Mouse (Mus musculus) ovary, postnatal 10 days (tissue): Measurements from ENCODE around the gene Rtcb.

Experiments used
- DNase-seq: peaks from one replicate; pipeline ENCODE4 v3.0.0; 2022; ENCODE audit warnings: low spot score

The Rtcb gene

DNA sequence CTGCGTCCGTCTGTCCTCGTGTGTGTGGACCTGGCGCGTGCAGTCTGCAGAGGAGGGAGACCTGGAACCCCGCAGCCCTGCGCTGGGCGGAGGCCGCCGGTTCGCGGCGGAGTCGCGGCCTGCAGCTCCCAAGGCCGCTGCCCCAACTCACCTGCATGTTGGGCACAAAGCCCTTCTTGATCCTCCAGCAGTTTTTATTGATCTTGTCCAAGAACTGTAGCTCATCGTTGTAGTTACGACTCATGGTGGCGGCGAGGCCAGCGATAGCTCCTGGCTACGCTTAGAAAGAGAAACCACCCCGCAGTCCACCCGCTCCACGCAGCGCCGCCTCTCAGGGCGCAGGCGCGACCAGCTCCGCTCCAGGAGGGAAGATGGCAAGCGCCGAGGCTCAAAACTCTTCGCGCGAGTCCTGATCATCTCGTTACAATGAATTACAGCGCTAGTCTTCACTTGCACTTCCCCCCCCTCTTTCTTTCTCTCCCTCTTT is at the start of gene Rtcb:
Rtcb (minus strand) TSS at position 360 of the 487 bp plus-strand sequence.
- peak; percentile 98 for DNase-seq

- DNase-seq, result no peak
These were observed 48.8 kb upstream of the Rtcb start for GRCm38 (mm10) chr10:86006455-86006854.

DNA sequence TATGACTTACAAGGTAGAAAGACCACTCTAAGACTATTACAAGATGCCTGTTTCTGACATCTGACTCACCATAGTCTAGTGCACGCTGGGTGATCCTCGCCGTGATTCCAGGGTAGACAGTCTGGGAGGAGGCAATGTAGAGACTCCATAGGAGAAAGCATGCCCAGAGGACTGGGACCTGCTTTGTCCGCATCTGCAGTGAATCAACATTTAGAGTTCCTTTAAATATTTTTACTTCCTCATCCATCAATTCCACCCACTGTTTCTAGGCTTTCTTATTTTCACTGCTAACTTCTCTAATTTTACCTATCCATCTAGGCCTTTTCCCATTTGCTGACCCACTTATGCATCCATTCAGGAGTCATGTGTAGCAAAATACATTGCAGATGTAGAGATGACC is 42.8 kb upstream of the Rtcb start:
- DNase-seq, result no peak

DNA sequence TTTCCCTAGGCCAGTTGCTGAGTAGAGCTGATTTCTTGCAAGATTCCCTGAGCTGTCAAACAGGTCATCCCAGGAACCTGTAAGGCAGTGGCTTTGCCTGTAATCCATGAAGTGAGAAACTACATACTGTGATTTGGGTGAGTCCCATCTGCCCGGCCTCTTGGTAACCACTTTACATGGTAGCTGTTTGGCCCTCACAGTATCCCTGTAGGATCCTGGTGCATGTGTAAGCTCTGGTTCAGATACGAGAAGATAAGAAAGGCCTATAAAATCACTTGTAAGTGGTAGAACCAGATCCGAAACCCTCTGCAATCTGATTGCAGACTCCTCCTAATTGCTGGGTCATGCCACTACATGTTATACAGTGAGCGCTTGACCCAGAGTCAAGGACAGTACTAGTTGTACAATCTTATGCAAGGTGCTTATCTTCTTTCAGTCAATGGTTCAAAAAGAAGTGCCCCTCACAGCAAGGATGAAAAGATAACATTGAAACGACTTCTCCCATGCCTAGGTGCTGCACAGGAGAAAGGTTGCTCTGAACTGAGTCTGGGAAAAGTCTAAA is 37.0 kb upstream of the Rtcb start:
- DNase-seq, result no peak

DNA sequence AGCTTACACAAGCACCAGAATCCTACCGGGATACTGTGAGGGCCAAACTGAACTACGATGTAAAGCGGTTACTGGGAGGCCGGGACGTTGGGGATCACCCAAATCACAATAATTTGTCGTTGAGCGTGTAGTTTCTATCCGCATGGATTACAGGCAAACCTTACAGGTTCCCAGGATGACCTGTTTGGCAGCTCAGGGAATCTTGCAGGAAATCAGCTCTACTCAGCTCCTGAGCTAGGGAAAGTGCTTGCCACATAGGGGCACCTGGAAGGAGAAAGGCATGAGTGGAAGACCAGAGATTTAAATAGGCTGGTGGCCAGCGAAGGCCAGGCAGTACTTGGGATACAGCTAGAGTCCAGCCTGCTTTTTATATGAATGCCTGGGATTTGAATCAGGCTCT is 36.2 kb upstream of the Rtcb start:
- DNase-seq, result no peak

DNA sequence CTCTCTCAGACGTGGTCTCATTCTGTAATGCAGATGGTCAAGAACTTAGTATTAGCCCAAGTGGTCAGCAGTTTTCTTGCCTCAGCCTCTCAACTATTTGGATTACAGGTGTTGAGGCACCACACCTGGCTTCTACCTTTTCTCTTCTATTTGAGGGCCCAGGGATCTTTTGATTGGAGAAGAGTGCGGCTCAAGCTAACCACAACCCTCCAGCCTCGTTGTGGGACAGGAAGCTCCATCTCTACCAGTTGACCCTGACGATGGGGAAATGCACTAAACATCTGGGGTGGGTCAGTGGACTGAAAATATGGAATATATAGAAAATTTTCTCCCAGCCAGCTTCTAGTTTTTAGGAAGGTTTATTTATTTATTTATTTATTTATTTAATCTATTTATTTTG is 34.8 kb upstream of the Rtcb start:
- DNase-seq, result no peak

GRCm38 (mm10) chr10:85989412-85990115 is 31.9 kb upstream of the Rtcb start:
- no peak for DNase-seq

DNA sequence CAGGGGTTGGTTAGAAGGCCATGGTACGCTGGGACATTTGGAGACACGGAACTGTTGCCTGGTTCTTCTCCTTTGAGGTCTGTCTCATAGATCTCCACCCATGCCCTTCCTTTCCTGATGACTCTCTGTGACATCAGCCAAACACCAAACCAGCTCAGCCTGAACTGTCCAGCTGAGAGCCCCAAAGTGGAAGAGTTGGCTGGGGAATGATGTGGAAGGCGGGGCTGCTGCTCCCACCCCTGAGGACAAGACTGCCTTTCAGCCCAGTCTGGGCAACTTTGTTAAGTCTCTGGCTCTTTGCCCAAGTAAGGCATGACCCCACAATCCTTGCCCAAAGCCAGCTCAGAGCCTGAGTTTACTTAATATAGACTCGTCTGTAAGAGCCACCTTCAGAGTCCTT is 15.3 kb upstream of the Rtcb start:
- no peak for DNase-seq

DNA sequence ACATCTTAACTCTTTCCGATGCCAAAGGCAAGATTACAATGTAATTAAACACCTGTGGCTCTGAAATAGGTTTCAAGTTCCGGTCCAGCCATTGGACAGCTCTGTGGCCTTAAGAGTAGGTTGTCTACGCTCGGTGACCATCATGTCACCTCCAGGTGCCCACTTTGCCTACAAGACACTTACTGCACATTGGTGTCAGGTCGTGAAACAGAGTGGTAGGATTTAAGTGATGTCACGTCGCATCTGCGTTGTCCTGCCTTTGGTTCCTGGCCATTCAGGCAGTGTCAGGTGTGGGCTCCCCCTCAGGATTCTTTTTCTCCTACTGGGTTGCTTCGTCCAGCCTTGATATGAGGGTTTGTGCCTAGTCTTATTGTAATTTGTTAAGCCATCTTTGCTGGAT is 14.2 kb upstream of the Rtcb start:
- no peak for DNase-seq

DNA sequence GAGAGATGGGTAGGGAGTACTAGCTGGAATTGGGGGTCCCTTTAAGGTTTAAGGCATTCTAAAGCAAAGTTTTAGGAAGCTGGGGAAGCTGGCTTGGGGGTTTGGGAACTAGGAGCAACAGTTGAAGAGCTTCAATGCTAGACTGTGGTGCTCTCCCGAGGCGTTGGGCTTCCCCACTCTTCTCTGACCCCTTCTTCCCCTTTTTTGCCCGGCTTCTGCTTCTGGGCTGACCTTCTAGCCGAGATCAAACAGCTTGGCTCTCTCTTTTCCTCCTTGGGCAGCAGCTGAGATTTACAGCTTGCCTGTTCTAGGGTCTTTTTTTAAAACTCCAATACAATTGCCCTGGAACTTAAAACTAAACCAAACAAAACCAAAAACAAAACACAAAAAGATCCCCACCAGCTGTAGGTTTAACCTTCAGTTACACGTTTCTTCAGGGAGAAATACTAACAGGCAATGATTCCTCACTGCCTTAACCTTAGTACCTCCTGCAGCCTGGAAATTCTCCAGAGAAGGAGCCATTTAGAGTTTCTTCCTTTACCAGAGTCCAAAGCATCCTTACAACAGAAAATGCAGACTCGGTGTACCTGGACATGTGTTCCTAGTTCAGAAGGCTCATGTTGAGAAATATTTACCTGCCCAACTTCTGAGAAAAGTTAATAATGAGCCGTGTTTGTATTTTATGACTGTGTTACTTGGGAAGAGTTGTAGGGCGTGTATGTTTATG is 12.4 kb upstream of the Rtcb start:
- DNase-seq, result no peak

- no peak for DNase-seq
These were observed 11.1 kb upstream of the Rtcb start for GRCm38 (mm10) chr10:85968731-85969130.

DNA sequence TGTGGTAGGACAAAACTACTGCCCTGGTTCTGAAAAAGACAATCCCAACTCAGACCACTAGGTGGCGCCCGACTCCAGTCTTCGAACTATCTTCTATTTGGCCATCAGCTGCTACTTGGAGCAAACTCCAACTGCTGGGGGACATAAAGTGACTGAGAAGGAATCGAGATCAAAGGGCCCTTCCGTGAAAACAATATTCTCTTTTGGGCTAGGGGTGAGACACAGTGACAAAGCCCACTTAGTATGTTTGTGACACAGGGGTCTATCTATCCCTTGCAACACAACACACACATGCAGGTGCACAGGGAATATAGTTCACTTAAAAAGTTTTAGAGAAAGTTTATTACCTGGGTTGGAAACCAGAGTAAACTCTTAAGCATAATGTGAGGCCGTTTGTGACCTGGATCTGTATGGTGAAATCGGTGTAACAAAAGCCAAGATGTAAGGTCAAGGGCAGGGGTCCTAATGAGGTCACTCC is 10.6 kb upstream of the Rtcb start:
- DNase-seq, result peak; percentile 73

GRCm38 (mm10) chr10:85967411-85968156 is 10.0 kb upstream of the Rtcb start:
- no peak for DNase-seq

DNA sequence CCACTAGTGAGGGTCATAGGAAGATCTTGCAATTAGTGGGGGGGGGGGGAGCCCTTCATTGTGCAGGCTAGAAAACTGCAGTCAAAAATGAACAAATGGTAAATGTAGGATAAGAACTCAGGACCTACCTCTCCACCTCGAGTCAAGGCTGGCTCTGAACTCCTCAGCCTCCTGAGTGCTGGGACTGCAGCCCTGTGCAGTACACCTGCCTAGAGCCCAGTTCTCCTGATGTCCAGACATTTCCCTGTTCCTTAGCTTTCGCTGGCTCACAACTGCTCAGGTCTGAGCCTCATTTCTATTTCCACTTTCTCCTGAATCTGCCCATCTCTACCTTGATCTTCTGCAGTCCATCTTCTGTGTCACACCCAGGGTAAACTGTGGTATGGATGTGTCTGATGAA is 8.9 kb upstream of the Rtcb start:
- DNase-seq, result no peak

GRCm38 (mm10) chr10:85964316-85964715 is 6.7 kb upstream of the Rtcb start:
- DNase-seq, result no peak

- no peak for DNase-seq
These were observed 5.3 kb upstream of the Rtcb start for GRCm38 (mm10) chr10:85962897-85963296.

- no peak for DNase-seq
These were observed 678 bp downstream of the Rtcb start for GRCm38 (mm10) chr10:85956871-85957419.

DNA sequence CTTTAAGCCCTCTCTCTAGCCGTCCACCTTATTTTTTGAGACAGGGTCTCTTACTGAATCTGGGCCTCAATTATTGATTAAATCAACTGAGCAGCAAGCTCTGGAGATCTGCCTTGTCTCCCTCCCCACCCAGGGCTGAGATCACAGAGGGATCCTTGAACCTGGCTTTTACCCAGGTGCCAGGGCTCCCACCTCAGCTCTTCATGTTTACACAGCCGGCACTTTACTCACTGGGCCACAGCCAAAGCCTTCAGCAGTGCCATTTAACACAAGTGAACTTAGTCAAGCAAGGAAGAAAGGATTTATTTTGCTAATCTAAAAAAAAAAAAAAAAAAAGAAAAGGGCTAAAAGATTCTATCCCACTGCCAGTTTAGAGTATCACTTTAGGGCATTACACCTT is 3.2 kb downstream of the Rtcb start:
- no peak for DNase-seq

DNA sequence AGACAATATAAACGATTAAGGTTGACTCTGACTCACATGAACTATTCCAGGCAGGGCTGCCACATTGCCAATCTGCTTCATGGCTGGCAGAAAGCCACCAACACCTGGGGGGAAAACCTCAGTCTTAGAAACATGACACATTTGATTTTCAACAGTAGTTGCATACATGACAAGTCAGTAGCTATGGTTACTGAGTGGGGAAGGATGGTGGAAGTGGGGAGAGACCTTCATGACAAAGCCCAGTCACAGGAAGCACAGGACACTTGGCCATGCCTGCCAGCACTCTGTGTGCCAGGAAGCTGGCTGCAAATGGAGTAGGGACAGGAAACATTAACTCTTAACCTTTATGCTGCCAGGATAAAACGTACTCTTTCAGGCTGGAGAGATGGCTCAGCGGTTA is 4.2 kb downstream of the Rtcb start:
- no peak for DNase-seq

- DNase-seq, result no peak
These were observed 5.7 kb downstream of the Rtcb start for GRCm38 (mm10) chr10:85951765-85952443.

DNA sequence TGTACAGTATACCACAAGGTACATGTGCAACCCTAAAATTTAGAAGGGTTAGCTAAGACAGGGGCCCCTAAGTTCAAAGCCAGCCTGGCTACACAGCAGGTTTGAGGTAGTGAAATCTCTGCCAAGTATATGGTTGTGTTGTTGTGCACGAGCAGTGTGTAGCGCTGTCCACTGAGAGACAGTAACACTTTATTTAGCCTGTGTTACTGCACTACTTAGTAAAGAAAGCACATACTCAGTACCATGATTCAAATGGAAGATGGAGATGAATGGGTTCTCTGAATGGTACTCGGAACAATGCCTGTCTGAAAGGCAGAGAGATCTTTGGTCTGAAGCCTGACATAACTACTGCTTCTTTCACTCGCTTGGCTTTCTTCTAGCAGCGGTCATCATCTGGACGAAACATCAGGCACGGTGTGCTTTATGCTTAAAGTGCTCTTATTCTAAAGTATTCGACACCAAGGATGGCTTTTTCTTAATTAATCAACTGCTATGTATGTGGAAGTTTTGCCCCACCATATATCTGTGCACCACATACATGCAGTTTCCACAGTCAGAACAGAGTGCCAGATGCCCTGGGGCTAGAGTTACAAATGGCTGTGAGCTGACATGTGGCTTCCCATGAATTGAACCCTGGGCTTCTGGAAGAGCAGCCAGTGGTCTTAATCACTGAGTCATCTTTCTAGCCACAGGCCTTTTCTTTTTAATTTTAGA is 9.0 kb downstream of the Rtcb start:
- DNase-seq, result no peak
